ENCODE assay signal across 12 mouse cellular contexts in genomic region chr2:14739510-14739909, GRCm38 (mm10).
A peak's percentile ranks its signal among the peaks of the same experiment; 100 is the strongest.
DNase-seq lines count a peak whose midpoint lies in the region; ATAC-seq lines count a peak whose summit lies in the region.
"Had no signal": no experiment of that assay in that cellular context is flagged by ENCODE, and none has a peak within 500 bp of the region (broad histone marks: within the 10 kb centered on the region; RNA-seq: fewer than 3 reads in every experiment).

No protein-coding gene starts in this region.

- H3K36me3 ChIP-seq in embryonic facial prominence, embryonic 12.5 days = no peaks in the 10 kb centered on the region
- H3K36me3 ChIP-seq in embryonic facial prominence, embryonic 10.5 days (replicated peaks) = no peaks in the 10 kb centered on the region
- no peaks in the 10 kb centered on the region for H3K36me3 ChIP-seq in hindbrain, embryonic 13.5 days
- no peaks in the 10 kb centered on the region for H3K36me3 ChIP-seq in midbrain, embryonic 16.5 days (ENCODE audit: control insufficient read depth, insufficient read depth, low read length)
- no peaks in the 10 kb centered on the region for H3K36me3 ChIP-seq in heart, embryonic 12.5 days
- H3K36me3 ChIP-seq: intestine, embryonic 15.5 days; limb, embryonic 12.5 days had no signal

- no peaks in the 10 kb centered on the region for H3K27me3 ChIP-seq in embryonic facial prominence, embryonic 12.5 days
- H3K27me3 ChIP-seq in embryonic facial prominence, embryonic 10.5 days (replicated peaks; ENCODE audit: low read depth, poor library complexity, severe bottlenecking) = no peaks in the 10 kb centered on the region
- no peaks in the 10 kb centered on the region for H3K27me3 ChIP-seq in hindbrain, embryonic 13.5 days
- no peaks in the 10 kb centered on the region for H3K27me3 ChIP-seq in midbrain, embryonic 16.5 days (ENCODE audit: control insufficient read depth, insufficient read depth, low read depth, low read length)
- H3K27me3 ChIP-seq in heart, embryonic 12.5 days (replicated peaks) = no peaks in the 10 kb centered on the region
- H3K27me3 ChIP-seq: intestine, embryonic 15.5 days; limb, embryonic 12.5 days had no signal

- WGBS in embryonic facial prominence, embryonic 12.5 days = 80% methylated on average over 15 of the region's 15 CpGs
- 84% methylated on average over 15 of the region's 15 CpGs for WGBS in embryonic facial prominence, embryonic 10.5 days
- WGBS in hindbrain, embryonic 13.5 days = 74% methylated on average over 15 of the region's 15 CpGs
- 73% methylated on average over 15 of the region's 15 CpGs for WGBS in midbrain, embryonic 16.5 days
- WGBS in heart, embryonic 12.5 days = 81% methylated on average over 15 of the region's 15 CpGs

- no peak overlapping the region for H3K27ac ChIP-seq in embryonic facial prominence, embryonic 12.5 days
- H3K27ac ChIP-seq in embryonic facial prominence, embryonic 10.5 days (replicated peaks) = no peak overlapping the region
- H3K27ac ChIP-seq in hindbrain, embryonic 13.5 days = peak overlapping the region; percentile 9
- peak overlapping the region; percentile 83 for H3K27ac ChIP-seq in midbrain, embryonic 16.5 days (ENCODE audit: low read length)
- no peak overlapping the region for H3K27ac ChIP-seq in heart, embryonic 12.5 days (ENCODE audit: poor library complexity, severe bottlenecking)
- H3K27ac ChIP-seq: intestine, embryonic 15.5 days; limb, embryonic 12.5 days had no signal

- 0 out of 2 replicates have a peak, but pooled peaks have one; percentile 41 for ATAC-seq in embryonic facial prominence, embryonic 12.5 days (ENCODE audit: insufficient number of reproducible peaks, insufficient read depth, low FRiP score, low TSS enrichment)
- ATAC-seq in hindbrain, embryonic 13.5 days (ENCODE audit: low FRiP score) = 0 out of 2 replicates have a peak, but pooled peaks have one; percentile 21
- ATAC-seq in midbrain, embryonic 16.5 days = peak; percentile 62
- ATAC-seq in heart, embryonic 12.5 days (ENCODE audit: insufficient number of reproducible peaks, low FRiP score) = no peak
- ATAC-seq: activated CD4-positive, CD25-positive, alpha-beta regulatory T cell, adult 4 months; intestine, embryonic 15.5 days had no signal

- H3K4me3 ChIP-seq in embryonic facial prominence, embryonic 12.5 days = no peak overlapping the region
- H3K4me3 ChIP-seq in embryonic facial prominence, embryonic 10.5 days = no peak overlapping the region
- H3K4me3 ChIP-seq in hindbrain, embryonic 13.5 days = peak overlapping the region; percentile 8; the same call in 1 of the 2 replicates
- H3K4me3 ChIP-seq in midbrain, embryonic 16.5 days (ENCODE audit: low read depth, low read length) = peak overlapping the region; percentile 35
- no peak overlapping the region for H3K4me3 ChIP-seq in heart, embryonic 12.5 days
- H3K4me3 ChIP-seq: intestine, embryonic 15.5 days; limb, embryonic 12.5 days had no signal

- no peaks in the 10 kb centered on the region for H3K9me3 ChIP-seq in embryonic facial prominence, embryonic 12.5 days
- no peaks in the 10 kb centered on the region for H3K9me3 ChIP-seq in embryonic facial prominence, embryonic 10.5 days
- H3K9me3 ChIP-seq in hindbrain, embryonic 13.5 days = no peaks in the 10 kb centered on the region
- H3K9me3 ChIP-seq in midbrain, embryonic 16.5 days (replicated peaks; ENCODE audit: control insufficient read depth, low read length, poor library complexity, severe bottlenecking) = no peaks in the 10 kb centered on the region
- no peaks in the 10 kb centered on the region for H3K9me3 ChIP-seq in heart, embryonic 12.5 days (replicated peaks)
- H3K9me3 ChIP-seq: intestine, embryonic 15.5 days; limb, embryonic 12.5 days had no signal

- no peak for DNase-seq in embryonic facial prominence, embryonic 10.5 days (ENCODE audit: low spot score)
- DNase-seq in brain, adult 2 months (ENCODE audit: low read depth, low spot score) = peak; percentile 62
- DNase-seq in thymus, postnatal 36 days = no peak
- no peak for DNase-seq in heart, adult 11 months
- DNase-seq: gastrocnemius, postnatal 14 days had no signal

- H3K4me2 ChIP-seq in embryonic facial prominence, embryonic 12.5 days (replicated peaks) = no peak overlapping the region; the same call in 1 of the 2 replicates
- H3K4me2 ChIP-seq in hindbrain, embryonic 13.5 days = peak overlapping the region; percentile 47
- peak overlapping the region; percentile 52 for H3K4me2 ChIP-seq in midbrain, embryonic 16.5 days (ENCODE audit: low read length)
- H3K4me2 ChIP-seq in heart, embryonic 12.5 days = no peak overlapping the region
- H3K4me2 ChIP-seq: intestine, embryonic 15.5 days had no signal

- 0 out of 2 replicates have a peak, but pooled peaks cover 3% of the 10 kb centered on the region for H3K4me1 ChIP-seq in embryonic facial prominence, embryonic 12.5 days
- H3K4me1 ChIP-seq in embryonic facial prominence, embryonic 10.5 days = peaks cover 8% of the 10 kb centered on the region
- peaks cover 22% of the 10 kb centered on the region for H3K4me1 ChIP-seq in hindbrain, embryonic 13.5 days (replicated peaks)
- H3K4me1 ChIP-seq in midbrain, embryonic 16.5 days (ENCODE audit: control insufficient read depth, insufficient read depth, low read length) = peaks cover 22% of the 10 kb centered on the region
- H3K4me1 ChIP-seq in heart, embryonic 12.5 days (replicated peaks) = peaks cover 25% of the 10 kb centered on the region
- H3K4me1 ChIP-seq: intestine, embryonic 15.5 days had no signal

- no peak overlapping the region for H3K9ac ChIP-seq in embryonic facial prominence, embryonic 12.5 days
- peak overlapping the region; percentile 46; the same call in 1 of the 2 replicates for H3K9ac ChIP-seq in hindbrain, embryonic 13.5 days
- H3K9ac ChIP-seq in midbrain, embryonic 16.5 days (ENCODE audit: low read depth, low read length) = peak overlapping the region; percentile 60
- H3K9ac ChIP-seq in heart, embryonic 12.5 days = no peak overlapping the region
- H3K9ac ChIP-seq: intestine, embryonic 15.5 days; limb, embryonic 12.5 days had no signal

Comparison
In these comparisons a context has a peak if more than half of its experiments do, and no peak if none do; other contexts are left out.
1. H3K27ac ChIP-seq: peak in hindbrain, embryonic 13.5 days (single experiment) and midbrain, embryonic 16.5 days (single experiment); none in embryonic facial prominence, embryonic 12.5 days (single experiment), embryonic facial prominence, embryonic 10.5 days (single experiment) and heart, embryonic 12.5 days (single experiment).
2. H3K4me2 ChIP-seq: peak in hindbrain, embryonic 13.5 days (single experiment) and midbrain, embryonic 16.5 days (single experiment); none in embryonic facial prominence, embryonic 12.5 days (single experiment) and heart, embryonic 12.5 days (single experiment).
3. H3K4me3 ChIP-seq: peak in hindbrain, embryonic 13.5 days (single experiment) and midbrain, embryonic 16.5 days (single experiment); none in embryonic facial prominence, embryonic 12.5 days (single experiment), embryonic facial prominence, embryonic 10.5 days (single experiment) and heart, embryonic 12.5 days (single experiment).
4. H3K9ac ChIP-seq: peak in hindbrain, embryonic 13.5 days (single experiment) and midbrain, embryonic 16.5 days (single experiment); none in embryonic facial prominence, embryonic 12.5 days (single experiment) and heart, embryonic 12.5 days (single experiment).